Comparison of ENCODE assay signal across 19 mouse cellular contexts in the genomic region with DNA sequence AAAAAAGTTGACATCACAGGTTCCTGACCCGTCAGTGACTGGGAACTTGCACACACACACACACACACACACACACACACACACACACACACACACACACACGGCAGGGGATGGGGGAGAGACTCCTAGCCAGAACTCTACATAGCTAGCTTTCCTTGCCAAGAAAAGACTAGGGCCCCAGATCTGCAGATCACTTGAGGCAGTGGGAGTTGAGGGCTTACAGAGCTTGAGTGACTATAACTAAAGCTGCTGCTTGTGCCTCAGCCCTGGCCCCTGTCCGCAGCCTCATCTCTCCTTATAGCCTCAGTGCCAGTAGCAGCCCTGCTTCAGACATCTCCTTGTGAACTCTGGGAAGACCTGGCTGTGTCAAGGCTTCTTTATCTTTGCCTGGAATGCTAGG.
A peak's percentile ranks its signal among the peaks of the same experiment; 100 is the strongest.
DNase-seq lines count a peak whose midpoint lies in the region; ATAC-seq lines count a peak whose summit lies in the region.
"Had no signal": no experiment of that assay in that cellular context is flagged by ENCODE, and none has a peak within 500 bp of the region (broad histone marks: within the 10 kb centered on the region; RNA-seq: fewer than 3 reads in every experiment).

No protein-coding gene starts in this region.

- no peak overlapping the region for H3K4me2 ChIP-seq in heart, embryonic 15.5 days
- H3K4me2 ChIP-seq in lung, embryonic 15.5 days: no peak overlapping the region
- H3K4me2 ChIP-seq in limb, embryonic 12.5 days: no peak overlapping the region
- H3K4me2 ChIP-seq: forebrain, embryonic 12.5 days; neural tube, embryonic 15.5 days had no signal

- 0 out of 2 replicates have a peak overlapping the region, but pooled peaks have one; percentile 2 for H3K27ac ChIP-seq in heart, embryonic 15.5 days
- peak overlapping the region; percentile 78 for H3K27ac ChIP-seq in lung, embryonic 15.5 days
- H3K27ac ChIP-seq in limb, embryonic 12.5 days: 0 out of 2 replicates have a peak overlapping the region, but pooled peaks have one; percentile 7
- H3K27ac ChIP-seq: forebrain, embryonic 12.5 days; hindbrain, embryonic 10.5 days; neural tube, embryonic 15.5 days had no signal

- no peak for ATAC-seq in heart, embryonic 15.5 days (replicated peaks; ENCODE audit: insufficient number of reproducible peaks, insufficient read depth, low FRiP score, low read depth)
- peak; percentile 12; the same call in 1 of the 2 replicates for ATAC-seq in lung, embryonic 15.5 days (ENCODE audit: borderline replicate concordance, extremely low read depth, low FRiP score, low TSS enrichment)
- no peak for ATAC-seq in limb, embryonic 12.5 days (ENCODE audit: insufficient number of reproducible peaks, insufficient read depth, low FRiP score, low TSS enrichment, low read depth)

- WGBS in heart, embryonic 15.5 days: 25% methylated on average over 3 of the region's 3 CpGs
- 20% methylated on average over 3 of the region's 3 CpGs for WGBS in lung, embryonic 15.5 days
- WGBS in limb, embryonic 12.5 days: 66% methylated on average over 3 of the region's 3 CpGs

- H3K27me3 ChIP-seq in heart, embryonic 15.5 days: no peaks in the 10 kb centered on the region
- H3K27me3 ChIP-seq in lung, embryonic 15.5 days: no peaks in the 10 kb centered on the region
- H3K27me3 ChIP-seq in limb, embryonic 12.5 days: peaks cover 2% of the 10 kb centered on the region; the same call in 1 of the 2 replicates
- H3K27me3 ChIP-seq: neural tube, embryonic 15.5 days had no signal

- H3K4me1 ChIP-seq in heart, embryonic 15.5 days (replicated peaks): peaks cover 18% of the 10 kb centered on the region
- H3K4me1 ChIP-seq in lung, embryonic 15.5 days: peaks cover 55% of the 10 kb centered on the region
- peaks cover 27% of the 10 kb centered on the region for H3K4me1 ChIP-seq in limb, embryonic 12.5 days (replicated peaks)
- H3K4me1 ChIP-seq: forebrain, embryonic 12.5 days; neural tube, embryonic 15.5 days had no signal

- no peaks in the 10 kb centered on the region for H3K9me3 ChIP-seq in heart, embryonic 15.5 days (replicated peaks)
- H3K9me3 ChIP-seq in lung, embryonic 15.5 days: no peaks in the 10 kb centered on the region
- no peaks in the 10 kb centered on the region for H3K9me3 ChIP-seq in limb, embryonic 12.5 days
- H3K9me3 ChIP-seq: forebrain, embryonic 12.5 days; hindbrain, embryonic 10.5 days; neural tube, embryonic 15.5 days had no signal

- no peak overlapping the region for H3K4me3 ChIP-seq in heart, embryonic 15.5 days
- no peak overlapping the region for H3K4me3 ChIP-seq in lung, embryonic 15.5 days
- H3K4me3 ChIP-seq in limb, embryonic 12.5 days (replicated peaks): no peak overlapping the region
- H3K4me3 ChIP-seq: forebrain, embryonic 12.5 days; hindbrain, embryonic 10.5 days; myocyte; neural tube, embryonic 15.5 days had no signal

- H3K9ac ChIP-seq in heart, embryonic 15.5 days: no peak overlapping the region
- no peak overlapping the region for H3K9ac ChIP-seq in lung, embryonic 15.5 days
- H3K9ac ChIP-seq in limb, embryonic 12.5 days (replicated peaks): no peak overlapping the region
- H3K9ac ChIP-seq: forebrain, embryonic 12.5 days; neural tube, embryonic 15.5 days had no signal

- DNase-seq in heart, adult 18-20 months: no peak
- DNase-seq in lung, postnatal 14 days: no peak
- DNase-seq in cerebellum, adult 9-10 months: no peak
- DNase-seq in cerebellum, adult 11 months: no peak
- DNase-seq: adrenal gland, postnatal 36 days; cerebellum, adult 8-10 months; gastrocnemius, postnatal 10 days; kidney, postnatal 25 days; lung, adult 2 months; midbrain, embryonic 14.5 days; right cerebral cortex, postnatal 25 days; thymus, adult 2 months had no signal

- no peaks in the 10 kb centered on the region for H3K36me3 ChIP-seq in heart, embryonic 15.5 days
- H3K36me3 ChIP-seq in lung, embryonic 15.5 days: no peaks in the 10 kb centered on the region
- no peaks in the 10 kb centered on the region for H3K36me3 ChIP-seq in limb, embryonic 12.5 days
- H3K36me3 ChIP-seq: forebrain, embryonic 12.5 days; hindbrain, embryonic 10.5 days; neural tube, embryonic 15.5 days had no signal

Comparison
In these comparisons a context has a peak if more than half of its experiments do, and no peak if none do; other contexts are left out.
1. H3K27ac ChIP-seq: peak in every context shown above with its lines; median percentile 78 in lung, embryonic 15.5 days; 7 in limb, embryonic 12.5 days; 2 in heart, embryonic 15.5 days.